ENCODE assay signal across 13 mouse cellular contexts in the genomic region with DNA sequence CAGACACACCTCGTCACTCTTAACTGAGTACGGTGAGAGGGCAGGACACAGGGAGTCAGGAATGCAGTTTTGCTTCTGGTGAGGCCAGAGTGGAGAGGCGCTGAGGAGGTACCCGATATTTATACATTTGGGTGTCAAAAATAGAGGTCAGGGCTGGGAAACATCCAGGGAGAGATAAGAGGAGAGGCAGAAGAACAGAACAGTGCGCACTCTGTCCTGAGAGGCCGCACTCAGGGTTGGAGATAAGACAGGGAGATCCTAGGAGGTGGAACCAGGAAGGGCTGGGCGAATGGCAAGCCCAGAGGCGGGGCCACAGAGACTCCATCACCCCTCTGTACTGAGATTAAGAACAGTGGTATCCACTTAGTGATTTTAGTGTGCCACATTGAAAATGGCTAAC.
DNase-seq lines count a peak whose midpoint lies in the region; ATAC-seq lines count a peak whose summit lies in the region.
"Had no signal": no experiment of that assay in that cellular context is flagged by ENCODE, and none has a peak within 500 bp of the region (broad histone marks: within the 10 kb centered on the region; RNA-seq: fewer than 3 reads in every experiment).

No protein-coding gene starts in this region.

- H3K27ac ChIP-seq in heart, embryonic 14.5 days (replicated peaks in 1 of 2; ENCODE audit: control insufficient read depth in 1 of 2, insufficient read depth in 1 of 2, low read depth in 2 of 2, low read length in 2 of 2) = peak overlapping the region; percentile 85 to 90
- no peak overlapping the region for H3K27ac ChIP-seq in liver, embryonic 11.5 days (ENCODE audit: low read depth, low read length)
- H3K27ac ChIP-seq: hindbrain, postnatal 0 days; left cerebral cortex, adult 2 months; midbrain, embryonic 10.5 days had no signal

- ATAC-seq in heart, embryonic 14.5 days (ENCODE audit: insufficient number of reproducible peaks, insufficient read depth, low FRiP score, low read depth) = peak; percentile 85
- ATAC-seq in liver, embryonic 11.5 days (replicated peaks; ENCODE audit: low FRiP score) = peak; percentile 87
- no peak for ATAC-seq in granulocyte monocyte progenitor cell, adult 5-6 weeks (replicated peaks; ENCODE audit: poor library complexity, severe bottlenecking)
- ATAC-seq: hindbrain, postnatal 0 days had no signal

- peaks cover 7 to 17% of the 10 kb centered on the region in 2 experiments for H3K4me1 ChIP-seq in heart, embryonic 14.5 days (ENCODE audit: control insufficient read depth in 2 of 2, insufficient read depth in 2 of 2, low read length in 2 of 2)
- peaks cover 8% of the 10 kb centered on the region; the same call in 1 of the 2 replicates for H3K4me1 ChIP-seq in liver, embryonic 11.5 days (replicated peaks; ENCODE audit: control insufficient read depth, insufficient read depth, low read length)

- peak overlapping the region; percentile 35; the same call in 1 of the 2 replicates for H3K9ac ChIP-seq in heart, embryonic 14.5 days (ENCODE audit: low read length)
- H3K9ac ChIP-seq in liver, embryonic 11.5 days (ENCODE audit: low read depth, low read length) = no peak overlapping the region

- H3K36me3 ChIP-seq in heart, embryonic 14.5 days (ENCODE audit: control insufficient read depth, insufficient read depth, low read length) = peaks cover 88% of the 10 kb centered on the region
- peaks cover 4% of the 10 kb centered on the region; the same call in 1 of the 2 replicates for H3K36me3 ChIP-seq in liver, embryonic 11.5 days (ENCODE audit: control insufficient read depth, insufficient read depth, low read length)

- H3K27me3 ChIP-seq in heart, embryonic 14.5 days (ENCODE audit: control insufficient read depth, insufficient read depth, low read length) = no peaks in the 10 kb centered on the region
- H3K27me3 ChIP-seq in liver, embryonic 11.5 days (replicated peaks; ENCODE audit: control insufficient read depth, insufficient read depth, low read length) = no peaks in the 10 kb centered on the region

- no peaks in the 10 kb centered on the region for H3K9me3 ChIP-seq in heart, embryonic 14.5 days (ENCODE audit: control insufficient read depth, low read length)
- no peaks in the 10 kb centered on the region for H3K9me3 ChIP-seq in liver, embryonic 11.5 days (ENCODE audit: control insufficient read depth, low read length)
- H3K9me3 ChIP-seq: midbrain, embryonic 10.5 days had no signal

- H3K4me3 ChIP-seq in heart, embryonic 14.5 days (ENCODE audit: control insufficient read depth in 1 of 2, insufficient read depth in 1 of 2, low read depth in 1 of 2, low read length in 2 of 2) = no peak overlapping the region
- no peak overlapping the region for H3K4me3 ChIP-seq in liver, embryonic 11.5 days (ENCODE audit: low read depth, low read length)
- H3K4me3 ChIP-seq: left cerebral cortex, adult 2 months; midbrain, embryonic 10.5 days had no signal

- 8% methylated on average over 8 of the region's 8 CpGs for WGBS in heart, embryonic 14.5 days
- WGBS in liver, embryonic 11.5 days = 36% methylated on average over 8 of the region's 8 CpGs

- peak; percentile 57 for DNase-seq in ovary, adult 18-20 months (ENCODE audit: low spot score)
- DNase-seq in ovary, postnatal 10 days (ENCODE audit: low spot score) = no peak
- no peak for DNase-seq in liver, embryonic 11.5 days (ENCODE audit: low spot score)
- peak; percentile 37 for DNase-seq in yolk sac, embryonic 10.5 days (ENCODE audit: low spot score)
- no peak for DNase-seq in c-Kit-positive CD71-positive TER-119-positive erythroid progenitor cells, embryonic 14.5 days (ENCODE audit: low spot score)
- DNase-seq: adrenal gland, postnatal 10 days; cerebellum, adult 11 months; kidney, postnatal 25 days had no signal

- H3K4me2 ChIP-seq in heart, embryonic 14.5 days (ENCODE audit: low read length) = peak overlapping the region; percentile 43
- no peak overlapping the region; the same call in 1 of the 2 replicates for H3K4me2 ChIP-seq in liver, embryonic 11.5 days

Comparison
In these comparisons a context has a peak if more than half of its experiments do, and no peak if none do; other contexts are left out.
1. DNase-seq: peak in ovary, adult 18-20 months (single experiment) and yolk sac, embryonic 10.5 days (single experiment); none in ovary, postnatal 10 days (single experiment), liver, embryonic 11.5 days (single experiment) and c-Kit-positive CD71-positive TER-119-positive erythroid progenitor cells, embryonic 14.5 days (single experiment).